Mouse (Mus musculus) intestine, postnatal 0 days (tissue): ENCODE measurements around the gene Nps. TPM values are rescaled to one million over a fixed set of nuclear protein-coding genes. Genes with fewer than 3 reads are reported as not detected.

Experiments used
- ATAC-seq: fragments of 200-750 bp; cut with Nextera tagmentation; 2 replicates; pipeline ENCODE4 v1.8.0; 2017; ENCODE audit warnings: mild to moderate bottlenecking, moderate TSS enrichment, moderate library complexity
- H3K27ac ChIP-seq: fragments of 300-500 bp; sonication (generic); 2 replicates; pipeline ENCODE4 v1.5.1; 2014; ENCODE audit warnings: mild to moderate bottlenecking, low read depth, low read length, moderate library complexity
- H3K27me3 ChIP-seq: fragments of 300-500 bp; sonication (generic); replicated peaks from 2 replicates; pipeline ENCODE4 v1.6.1; 2014; ENCODE audit warnings: low read length, mixed read lengths; ENCODE audit not compliant: control insufficient read depth, insufficient read depth
- H3K36me3 ChIP-seq: fragments of 300-500 bp; sonication (generic); 2 replicates; pipeline ENCODE4 v1.6.1; 2014; ENCODE audit warnings: mild to moderate bottlenecking, moderate library complexity; ENCODE audit not compliant: control insufficient read depth, insufficient read depth
- H3K4me1 ChIP-seq: fragments of 300-500 bp; sonication (generic); replicated peaks from 2 replicates; pipeline ENCODE4 v1.6.1; 2014; ENCODE audit warnings: antibody characterized with exemption, low read length, mixed read lengths; ENCODE audit not compliant: control insufficient read depth, insufficient read depth
- H3K4me2 ChIP-seq: fragments of 300-500 bp; sonication (generic); replicated peaks from 2 replicates; pipeline ENCODE4 v1.6.1; 2014; ENCODE audit warnings: low read depth, mild to moderate bottlenecking, moderate library complexity
- H3K4me3 ChIP-seq: fragments of 300-500 bp; sonication (generic); 2 replicates; pipeline ENCODE4 v1.5.1; 2014; ENCODE audit warnings: low read depth, low read length
- H3K9ac ChIP-seq: fragments of 300-500 bp; sonication (generic); 2 replicates; pipeline ENCODE4 v1.6.1; 2014; ENCODE audit warnings: mild to moderate bottlenecking, low read depth, low read length
- H3K9me3 ChIP-seq: fragments of 300-500 bp; sonication (generic); 2 replicates; pipeline ENCODE4 v1.6.1; 2016; ENCODE audit warnings: mixed run types; ENCODE audit not compliant: control insufficient read depth
- CTCF ChIP-seq: sonication (generic); IDR thresholded peaks from 2 replicates; pipeline ENCODE4 v1.5.1; 2016; ENCODE audit warnings: low read depth, mild to moderate bottlenecking, control low read depth, antibody characterized with exemption, moderate library complexity
- WGBS: fragments of 180-500 bp; shearing (Covaris S2); extraction: QIAGEN DNeasy Blood & Tissue Kit; methylation state at CpG from one replicate; pipeline ENCODE4 v1.1.7; 2014; 5-methylcytosine and 5-hydroxymethylcytosine counted together
- polyA plus RNA-seq: library from polyadenylated mRNA; unstranded; fragments of >200 nt; fragmentation: Nextera tagmentation; extraction: Ambion mirVana; gene quantifications from 2 replicates; pipeline ENCODE4 v1.2.1, GENCODE M21; 2015

Nps gene
- polyA plus RNA-seq, 1 experiment from 2014 or later, result not detected

DNA sequence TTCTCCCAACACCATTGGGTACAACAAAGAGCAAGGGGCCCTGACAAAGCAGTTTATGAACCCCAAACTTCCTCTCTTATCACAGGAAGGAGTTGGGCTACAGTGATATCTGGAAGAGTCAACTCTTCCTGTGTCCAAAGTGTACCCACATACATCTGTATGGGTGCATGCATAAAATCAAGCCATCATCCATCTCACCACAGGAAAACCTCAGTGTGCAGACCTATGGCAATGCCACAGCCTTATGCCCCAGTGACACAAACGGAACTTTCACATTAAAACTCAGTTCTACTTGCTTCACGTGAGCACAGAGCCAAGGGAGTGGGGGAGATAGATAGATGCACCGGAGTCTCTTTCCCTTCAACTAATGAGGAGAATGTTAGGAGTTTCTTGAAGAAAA is 36.0 kb downstream of the Nps start:
- Histone ChIP-seq H3K4me3 (no peak overlapping the region), H3K9ac (no peak overlapping the region), H3K27me3 (no peaks in the 10 kb centered on the region), H3K9me3 (no peaks in the 10 kb centered on the region), H3K4me2 (no peak overlapping the region), H3K36me3 (no peaks in the 10 kb centered on the region), H3K27ac (no peak overlapping the region), H3K4me1 (no peaks in the 10 kb centered on the region)
- 86% methylated on average over 3 of the region's 3 CpGs for WGBS
- no peak for TF ChIP-seq CTCF
- ATAC-seq, result no peak

- WGBS, result 94% methylated on average over 2 of the region's 2 CpGs
- Histone ChIP-seq H3K9me3 (no peaks in the 10 kb centered on the region), H3K4me3 (no peak overlapping the region), H3K27me3 (no peaks in the 10 kb centered on the region), H3K9ac (no peak overlapping the region), H3K36me3 (no peaks in the 10 kb centered on the region), H3K4me2 (no peak overlapping the region), H3K27ac (no peak overlapping the region), H3K4me1 (no peaks in the 10 kb centered on the region)
- no peak for ATAC-seq
- TF ChIP-seq CTCF, result no peak
These were observed 46.0 kb downstream of the Nps start for GRCm38 (mm10) chr7:135304496-135304895.

Other genes starting within 250 kb of the Nps start
- not detected in 2 replicates for gene Foxi2, start 151.6 kb downstream of the Nps start, polyA plus RNA-seq